Mouse (Mus musculus) midbrain, postnatal 0 days (tissue): ENCODE measurements around the gene Pdzph1. TPM values are rescaled to one million over a fixed set of nuclear protein-coding genes. Genes with fewer than 3 reads are reported as not detected.

Experiments used
- ATAC-seq: fragments of 200-750 bp; cut with Nextera tagmentation; 2 replicates; pipeline ENCODE4 v1.8.0; 2017; ENCODE audit warnings: moderate number of reproducible peaks, mild to moderate bottlenecking, moderate TSS enrichment, moderate library complexity; ENCODE audit not compliant: low FRiP score
- DNase-seq: peaks from one replicate; pipeline ENCODE4 v3.0.0-alpha.2; 2015; ENCODE audit warnings: low spot score
- H3K27ac ChIP-seq: fragments of 300-500 bp; sonication (generic); 2 replicates; pipeline ENCODE4 v1.5.1; 2014; ENCODE audit warnings: low read depth, mild to moderate bottlenecking, low read length, mixed read lengths
- H3K27me3 ChIP-seq: fragments of 300-500 bp; sonication (generic); 2 replicates; pipeline ENCODE4 v1.6.1; 2014; ENCODE audit warnings: low read length, control low read depth, mixed read lengths; ENCODE audit not compliant: insufficient read depth
- H3K36me3 ChIP-seq: fragments of 300-500 bp; sonication (generic); 2 replicates; pipeline ENCODE4 v1.6.1; 2014; ENCODE audit warnings: low read length, control low read depth, mixed read lengths; ENCODE audit not compliant: insufficient read depth
- H3K4me1 ChIP-seq: fragments of 300-500 bp; sonication (generic); 2 replicates; pipeline ENCODE4 v1.6.1; 2014; ENCODE audit warnings: mild to moderate bottlenecking, control low read depth, antibody characterized with exemption, low read length, mixed read lengths; ENCODE audit not compliant: insufficient read depth
- H3K4me2 ChIP-seq: fragments of 300-500 bp; sonication (generic); 2 replicates; pipeline ENCODE4 v1.6.1; 2014; ENCODE audit warnings: low read depth, mild to moderate bottlenecking, low read length, mixed read lengths; ENCODE audit not compliant: poor library complexity, severe bottlenecking
- H3K4me3 ChIP-seq: fragments of 300-500 bp; sonication (generic); 2 replicates; pipeline ENCODE4 v1.5.1; 2014; ENCODE audit warnings: low read depth, mild to moderate bottlenecking, low read length, moderate library complexity
- H3K9ac ChIP-seq: fragments of 300-500 bp; sonication (generic); replicated peaks from 2 replicates; pipeline ENCODE4 v1.6.1; 2014; ENCODE audit warnings: mild to moderate bottlenecking, low read length, moderate library complexity, mixed read lengths; ENCODE audit not compliant: poor library complexity, severe bottlenecking
- H3K9me3 ChIP-seq: fragments of 300-500 bp; sonication (generic); 2 replicates; pipeline ENCODE4 v1.6.1; 2016; ENCODE audit warnings: low read length, control low read depth
- CTCF ChIP-seq: IDR thresholded peaks from 2 replicates; pipeline ENCODE4 v1.5.1; 2016; ENCODE audit warnings: antibody characterized with exemption, mild to moderate bottlenecking
- WGBS: fragments of 180-500 bp; shearing (Covaris S2); extraction: QIAGEN DNeasy Blood & Tissue Kit; methylation state at CpG from one replicate; pipeline ENCODE4 v1.1.7; 2014; 5-methylcytosine and 5-hydroxymethylcytosine counted together
- polyA plus RNA-seq: library from polyadenylated mRNA; unstranded; fragments of >200 nt; fragmentation: Nextera tagmentation; extraction: Ambion mirVana; gene quantifications from 2 replicates; pipeline ENCODE4 v1.2.1, GENCODE M21; 2015
- total RNA-seq: library from RNA; depleted of rRNA; stranded (reverse); fragments of >200 nt; gene quantifications from 2 replicates; pipeline ENCODE4 v1.2.3, GENCODE M21; 2014

Gene Pdzph1
- total and polyA plus RNA-seq, 2 experiments from 2014 or later, result 2.2 to 6.4 TPM

- no peak for DNase-seq
- no peak for ATAC-seq
- no peak overlapping the region for H3K9ac ChIP-seq
- H3K4me1 ChIP-seq, result no peaks in the 10 kb centered on the region
- 100% methylated on average over 1 of the region's 1 CpGs for WGBS
- no peak overlapping the region for H3K4me3 ChIP-seq
- no peaks in the 10 kb centered on the region for H3K27me3 ChIP-seq
- H3K36me3 ChIP-seq, result no peaks in the 10 kb centered on the region
- no peaks in the 10 kb centered on the region for H3K9me3 ChIP-seq
- no peak overlapping the region for H3K4me2 ChIP-seq
- no peak overlapping the region for H3K27ac ChIP-seq
- no peak for TF ChIP-seq CTCF
Measured at GRCm38 (mm10) chr17:58957055-58957454, 34.1 kb downstream of the Pdzph1 start.

- H3K9ac ChIP-seq, result no peak overlapping the region
- H3K9me3 ChIP-seq, result no peaks in the 10 kb centered on the region
- no peak for TF ChIP-seq CTCF
- no peaks in the 10 kb centered on the region for H3K4me1 ChIP-seq
- ATAC-seq (no peak), DNase-seq (no peak)
- H3K4me3 ChIP-seq, result no peak overlapping the region
- 68% methylated on average over 10 of the region's 10 CpGs for WGBS
- no peaks in the 10 kb centered on the region for H3K27me3 ChIP-seq
- no peak overlapping the region for H3K27ac ChIP-seq
- H3K4me2 ChIP-seq, result no peak overlapping the region
- H3K36me3 ChIP-seq, result no peaks in the 10 kb centered on the region
Measured at GRCm38 (mm10) chr17:58943015-58943822, 48.0 kb downstream of the Pdzph1 start.

DNA sequence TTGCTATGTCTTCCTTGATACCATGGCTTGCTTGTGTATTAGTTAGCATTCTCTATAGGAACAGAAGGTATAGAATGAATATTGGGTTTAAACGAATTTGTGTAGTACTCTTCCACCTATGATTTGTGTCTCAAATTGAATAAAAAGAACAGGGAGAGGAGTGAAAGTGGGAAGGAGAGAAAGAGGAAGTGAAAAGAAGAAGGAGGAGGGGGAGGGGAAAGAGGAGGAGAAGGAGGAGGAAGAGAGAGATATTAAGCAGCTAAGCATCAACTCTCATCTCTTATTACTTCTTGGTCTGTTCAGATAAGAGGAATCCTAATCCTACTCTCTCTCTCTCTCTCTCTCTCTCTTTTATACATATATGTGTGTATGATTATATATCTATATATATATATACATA is 52.6 kb downstream of the Pdzph1 start:
- Histone ChIP-seq H3K9me3 (no peaks in the 10 kb centered on the region), H3K27ac (no peak overlapping the region), H3K36me3 (no peaks in the 10 kb centered on the region), H3K4me1 (no peaks in the 10 kb centered on the region), H3K9ac (no peak overlapping the region), H3K27me3 (no peaks in the 10 kb centered on the region), H3K4me3 (no peak overlapping the region), H3K4me2 (no peak overlapping the region)
- DNase-seq (no peak), ATAC-seq (no peak)
- 90% methylated on average over 1 of the region's 1 CpGs for WGBS
- TF ChIP-seq CTCF, result no peak

DNA sequence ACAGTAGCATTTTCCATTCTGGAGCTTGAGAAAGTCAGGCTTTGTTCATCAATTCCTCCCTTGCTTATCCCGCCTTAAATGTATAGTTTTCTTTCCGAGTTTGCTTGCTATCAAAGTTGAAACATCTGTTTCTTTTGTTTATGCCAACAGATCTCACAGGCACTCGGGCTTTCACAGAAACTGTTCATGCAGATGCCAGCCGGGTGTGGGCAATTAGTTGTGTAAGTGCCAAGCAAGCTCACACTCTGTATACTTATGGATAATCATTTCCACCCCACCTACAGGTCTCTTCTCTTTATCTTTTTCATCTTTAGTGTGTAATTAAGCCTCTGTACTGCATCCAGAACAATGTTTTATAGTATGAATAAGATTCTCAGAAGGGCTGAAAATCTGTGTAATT is 53.6 kb downstream of the Pdzph1 start:
- no peak for DNase-seq

GRCm38 (mm10) chr17:58932983-58933280 is 58.2 kb downstream of the Pdzph1 start:
- ATAC-seq, result no peak

More for the DNA sequence above, 53.6 kb downstream of the Pdzph1 start:
- 49% methylated on average over 4 of the region's 4 CpGs for WGBS
- H3K27me3 ChIP-seq, result no peaks in the 10 kb centered on the region
- ATAC-seq, result no peak
- H3K9ac ChIP-seq, result no peak overlapping the region
- TF ChIP-seq CTCF, result no peak
- no peak overlapping the region for H3K27ac ChIP-seq
- H3K36me3 ChIP-seq, result no peaks in the 10 kb centered on the region
- H3K4me3 ChIP-seq, result no peak overlapping the region
- H3K4me1 ChIP-seq, result no peaks in the 10 kb centered on the region
- H3K9me3 ChIP-seq, result no peaks in the 10 kb centered on the region
- H3K4me2 ChIP-seq, result no peak overlapping the region

DNA sequence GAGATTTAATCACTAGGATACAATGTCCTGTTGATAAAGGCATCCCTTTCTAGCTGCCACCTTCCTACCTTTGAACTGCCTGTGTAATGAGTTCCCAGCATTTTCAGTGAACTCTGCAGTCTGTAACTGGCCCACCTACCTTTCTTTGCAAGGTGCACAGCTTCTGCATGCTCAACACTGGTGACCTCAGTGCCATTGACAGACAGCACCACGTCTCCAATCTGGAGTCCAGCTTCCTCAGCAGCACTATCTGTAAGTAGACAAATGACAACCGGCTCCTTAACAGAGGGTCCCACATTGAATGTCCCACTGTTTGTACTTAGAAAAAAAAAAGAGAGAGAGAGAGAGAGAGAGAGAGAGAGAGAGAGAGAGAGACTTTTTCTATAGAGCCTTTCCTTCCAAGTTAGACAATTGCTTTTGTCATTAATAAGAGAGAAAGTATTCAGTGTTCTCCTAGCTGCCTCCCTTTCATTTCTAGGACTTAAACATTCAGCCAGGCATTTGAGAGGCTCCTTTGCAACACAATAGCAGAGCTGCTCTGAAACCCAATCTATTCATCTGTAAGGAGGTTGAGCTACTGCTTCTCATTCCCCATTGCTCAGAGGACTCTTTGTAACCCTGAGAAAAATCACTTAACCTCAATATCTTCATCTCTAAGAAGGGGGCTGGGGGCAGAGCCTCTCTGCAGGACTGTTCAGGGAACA is 58.7 kb downstream of the Pdzph1 start:
- no peak overlapping the region for H3K27ac ChIP-seq
- no peaks in the 10 kb centered on the region for H3K4me1 ChIP-seq
- 8% methylated on average over 2 of the region's 2 CpGs for WGBS
- DNase-seq (no peak), ATAC-seq (no peak)
- no peak overlapping the region for H3K9ac ChIP-seq
- no peak for TF ChIP-seq CTCF
- no peak overlapping the region for H3K4me2 ChIP-seq
- H3K27me3 ChIP-seq, result no peaks in the 10 kb centered on the region
- no peaks in the 10 kb centered on the region for H3K36me3 ChIP-seq
- no peaks in the 10 kb centered on the region for H3K9me3 ChIP-seq
- H3K4me3 ChIP-seq, result no peak overlapping the region

More at GRCm38 (mm10) chr17:58932983-58933280, 58.2 kb downstream of the Pdzph1 start:
- Histone ChIP-seq H3K4me2 (no peak overlapping the region), H3K9ac (no peak overlapping the region), H3K4me3 (no peak overlapping the region), H3K4me1 (no peaks in the 10 kb centered on the region), H3K27ac (no peak overlapping the region), H3K9me3 (no peaks in the 10 kb centered on the region), H3K36me3 (no peaks in the 10 kb centered on the region), H3K27me3 (no peaks in the 10 kb centered on the region)
- TF ChIP-seq CTCF, result no peak
- 19% methylated on average over 1 of the region's 1 CpGs for WGBS
- no peak for DNase-seq
